Mouse (Mus musculus) testis, adult 2 months (tissue): Measurements from ENCODE around the gene Slc1a7. TPM values are rescaled to one million over a fixed set of nuclear protein-coding genes. Genes with fewer than 3 reads are reported as not detected.

ENCODE experiments used
- H3K27ac ChIP-seq: fragments of 200-500 bp; 2 replicates; pipeline ENCODE4 v1.5.1; 2012; ENCODE audit warnings: low read depth, low read length; ENCODE audit not compliant: control insufficient read depth, insufficient read depth
- H3K27me3 ChIP-seq: fragments of 200-500 bp; 2 replicates; pipeline ENCODE4 v1.6.1; 2012; ENCODE audit warnings: mild to moderate bottlenecking, low read length, moderate library complexity; ENCODE audit not compliant: control insufficient read depth, insufficient read depth
- H3K36me3 ChIP-seq: fragments of 200-500 bp; 2 replicates; pipeline ENCODE4 v1.6.1; 2012; ENCODE audit warnings: mild to moderate bottlenecking, low read length; ENCODE audit not compliant: control insufficient read depth, insufficient read depth
- H3K4me1 ChIP-seq: fragments of 200-500 bp; 2 replicates; pipeline ENCODE4 v1.6.1; 2012; ENCODE audit warnings: low read length; ENCODE audit not compliant: control insufficient read depth, insufficient read depth
- H3K4me3 ChIP-seq: fragments of 200-500 bp; 2 replicates; pipeline ENCODE4 v1.5.1; 2012; ENCODE audit warnings: low read depth, mild to moderate bottlenecking, low read length, moderate library complexity, mixed read lengths; ENCODE audit not compliant: control insufficient read depth
- CTCF ChIP-seq: fragments of 200-500 bp; IDR thresholded peaks from 2 replicates; pipeline ENCODE4 v1.5.1; 2012; ENCODE audit warnings: low read depth, mild to moderate bottlenecking, inconsistent platforms, low read length, moderate library complexity; ENCODE audit not compliant: control insufficient read depth, insufficient read depth, insufficient replicate concordance
- POLR2A ChIP-seq: fragments of 200-500 bp; IDR thresholded peaks from 2 replicates; pipeline ENCODE4 v1.6.1; 2012; ENCODE audit warnings: low read depth, mild to moderate bottlenecking, inconsistent platforms, low read length, moderate library complexity; ENCODE audit not compliant: control insufficient read depth
- polyA plus RNA-seq: library from polyadenylated mRNA; depleted of rRNA; stranded (reverse); fragments of >200 nt; gene quantifications from 2 replicates; pipeline ENCODE4 v1.2.3, GENCODE M21; 2012

Slc1a7 gene
- polyA plus RNA-seq, 1 experiment, result 2.2 TPM

- Histone ChIP-seq H3K4me1 (no peaks in the 10 kb centered on the region; the same call in 1 of the 2 replicates), H3K27me3 (no peaks in the 10 kb centered on the region), H3K4me3 (no peak overlapping the region), H3K27ac (no peak overlapping the region), H3K36me3 (no peaks in the 10 kb centered on the region)
- TF ChIP-seq CTCF (no peak), POLR2A (no peak)
These were observed 18.2 kb upstream of the Slc1a7 start for GRCm38 (mm10) chr4:107949918-107950317.

GRCm38 (mm10) chr4:107952845-107953244 is 15.3 kb upstream of the Slc1a7 start:
- no peak overlapping the region for H3K27ac ChIP-seq
- H3K4me3 ChIP-seq, result peak overlapping the region; percentile 28; the same call in 1 of the 2 replicates
- H3K27me3 ChIP-seq, result no peaks in the 10 kb centered on the region
- no peaks in the 10 kb centered on the region for H3K36me3 ChIP-seq
- TF ChIP-seq POLR2A, result no peak
- no peak for TF ChIP-seq CTCF
- H3K4me1 ChIP-seq, result no peaks in the 10 kb centered on the region; the same call in 1 of the 2 replicates

GRCm38 (mm10) chr4:107955691-107956090 is 12.4 kb upstream of the Slc1a7 start:
- Histone ChIP-seq H3K36me3 (no peaks in the 10 kb centered on the region), H3K27me3 (no peaks in the 10 kb centered on the region), H3K4me3 (no peak overlapping the region; the same call in 1 of the 2 replicates), H3K27ac (no peak overlapping the region), H3K4me1 (no peaks in the 10 kb centered on the region; the same call in 1 of the 2 replicates)
- no peak for TF ChIP-seq CTCF
- no peak for TF ChIP-seq POLR2A

- TF ChIP-seq CTCF (no peak), POLR2A (no peak)
- Histone ChIP-seq H3K27me3 (no peaks in the 10 kb centered on the region), H3K4me3 (no peak overlapping the region), H3K4me1 (no peaks in the 10 kb centered on the region; the same call in 1 of the 2 replicates), H3K36me3 (no peaks in the 10 kb centered on the region), H3K27ac (no peak overlapping the region)
These were observed 9.6 kb upstream of the Slc1a7 start for GRCm38 (mm10) chr4:107958487-107958886.

- Histone ChIP-seq H3K4me1 (peaks cover 2% of the 10 kb centered on the region), H3K27me3 (no peaks in the 10 kb centered on the region), H3K36me3 (no peaks in the 10 kb centered on the region), H3K27ac (no peak overlapping the region), H3K4me3 (no peak overlapping the region)
- TF ChIP-seq CTCF, result no peak
- TF ChIP-seq POLR2A, result no peak
These were observed 5.9 kb upstream of the Slc1a7 start for GRCm38 (mm10) chr4:107962044-107962732.

GRCm38 (mm10) chr4:107962792-107963191 is 5.3 kb upstream of the Slc1a7 start:
- no peak overlapping the region for H3K27ac ChIP-seq
- TF ChIP-seq POLR2A (no peak), CTCF (no peak)
- H3K27me3 ChIP-seq, result no peaks in the 10 kb centered on the region
- H3K36me3 ChIP-seq, result no peaks in the 10 kb centered on the region
- no peak overlapping the region for H3K4me3 ChIP-seq
- H3K4me1 ChIP-seq, result peaks cover 2% of the 10 kb centered on the region

GRCm38 (mm10) chr4:107966416-107967109 is 1.6 kb upstream of the Slc1a7 start:
- no peak overlapping the region for H3K27ac ChIP-seq
- no peaks in the 10 kb centered on the region for H3K36me3 ChIP-seq
- peaks cover 2% of the 10 kb centered on the region; the same call in 1 of the 2 replicates for H3K4me1 ChIP-seq
- TF ChIP-seq POLR2A (no peak), CTCF (no peak)
- no peaks in the 10 kb centered on the region for H3K27me3 ChIP-seq
- H3K4me3 ChIP-seq, result no peak overlapping the region
